Mouse (Mus musculus): ENCODE measurements around the gene Zbp1. TPM values are rescaled to one million over a fixed set of nuclear protein-coding genes. Genes with fewer than 3 reads are reported as not detected.

The Zbp1 gene
- polyA plus RNA-seq, 1 experiment, result 0.08 TPM

- peak; percentile 88 for TF ChIP-seq MYOD1 (IDR thresholded peaks at IDR 0.05; ENCODE audit: control insufficient read depth, insufficient read length, low read depth)
- peak; percentile 95 for TF ChIP-seq FOSL1 (IDR thresholded peaks at IDR 0.05; ENCODE audit: insufficient read depth, low read length, poor library complexity, severe bottlenecking)
- no peak for TF ChIP-seq CTCF (IDR thresholded peaks at IDR 0.05; ENCODE audit: control insufficient read depth, insufficient read depth, insufficient read length)
- TF ChIP-seq MAX (IDR thresholded peaks at IDR 0.05), result peak; percentile 95
- Histone ChIP-seq H3K27me3 (ENCODE audit: control insufficient read depth, insufficient read depth, insufficient read length) (no peaks in the 10 kb centered on the region), H3K79me3 (ENCODE audit: low read depth) (peaks cover 76% of the 10 kb centered on the region), H3K79me2 (ENCODE audit: control insufficient read depth, insufficient read depth) (peaks cover 96% of the 10 kb centered on the region), H3K4me3 (ENCODE audit: insufficient read depth, poor library complexity, severe bottlenecking) (no peak overlapping the region), H3ac (ENCODE audit: control insufficient read depth, insufficient read length, low read depth) (no peak overlapping the region), H3K36me3 (ENCODE audit: control insufficient read depth, insufficient read depth) (peaks cover 22% of the 10 kb centered on the region)
Observed at GRCm38 (mm10) chr2:173263636-173264330, 45.1 kb upstream of the Zbp1 start.

GRCm38 (mm10) chr2:173261497-173261896 is 42.8 kb upstream of the Zbp1 start:
- Histone ChIP-seq H3K4me3 (ENCODE audit: insufficient read depth, poor library complexity, severe bottlenecking) (no peak overlapping the region), H3K27me3 (ENCODE audit: control insufficient read depth, insufficient read depth, insufficient read length) (no peaks in the 10 kb centered on the region), H3K79me2 (ENCODE audit: control insufficient read depth, insufficient read depth) (peaks cover 96% of the 10 kb centered on the region), H3K36me3 (ENCODE audit: control insufficient read depth, insufficient read depth) (peaks cover 21% of the 10 kb centered on the region), H3K79me3 (ENCODE audit: low read depth) (peaks cover 77% of the 10 kb centered on the region), H3ac (ENCODE audit: control insufficient read depth, insufficient read length, low read depth) (no peak overlapping the region)
- TF ChIP-seq USF1 (IDR thresholded peaks at IDR 0.05; ENCODE audit: low read depth) (no peak), FOSL1 (IDR thresholded peaks at IDR 0.05; ENCODE audit: insufficient read depth, low read length, poor library complexity, severe bottlenecking) (peak; percentile 39), CTCF (IDR thresholded peaks at IDR 0.05; ENCODE audit: control insufficient read depth, insufficient read depth, insufficient read length) (no peak), MYOD1 (IDR thresholded peaks at IDR 0.05; ENCODE audit: control insufficient read depth, insufficient read length, low read depth) (peak; percentile 62), MAX (IDR thresholded peaks at IDR 0.05) (peak; percentile 66), CEBPB (IDR thresholded peaks at IDR 0.05; ENCODE audit: low read depth) (no peak)

- Histone ChIP-seq H3ac (ENCODE audit: control insufficient read depth, insufficient read length, low read depth) (peak overlapping the region; percentile 10), H3K4me3 (ENCODE audit: insufficient read depth, poor library complexity, severe bottlenecking) (no peak overlapping the region), H3K79me2 (ENCODE audit: control insufficient read depth, insufficient read depth) (peaks cover 100% of the 10 kb centered on the region), H3K36me3 (ENCODE audit: control insufficient read depth, insufficient read depth) (peaks cover 29% of the 10 kb centered on the region), H3K79me3 (ENCODE audit: low read depth) (peaks cover 92% of the 10 kb centered on the region), H3K27me3 (ENCODE audit: control insufficient read depth, insufficient read depth, insufficient read length) (no peaks in the 10 kb centered on the region)
- peak; percentile 45 for TF ChIP-seq MAX (IDR thresholded peaks at IDR 0.05)
- TF ChIP-seq CEBPB (IDR thresholded peaks at IDR 0.05; ENCODE audit: low read depth), result no peak
- TF ChIP-seq MYOG (IDR thresholded peaks at IDR 0.05; ENCODE audit: control insufficient read depth, extremely low read depth, insufficient read length), result no peak
- TF ChIP-seq MYOD1 (IDR thresholded peaks at IDR 0.05; ENCODE audit: control insufficient read depth, insufficient read length, low read depth), result no peak
- no peak for TF ChIP-seq FOSL1 (IDR thresholded peaks at IDR 0.05; ENCODE audit: insufficient read depth, low read length, poor library complexity, severe bottlenecking)
- no peak for TF ChIP-seq CTCF (IDR thresholded peaks at IDR 0.05; ENCODE audit: control insufficient read depth, insufficient read depth, insufficient read length)
- peak; percentile 85 for TF ChIP-seq USF1 (IDR thresholded peaks at IDR 0.05; ENCODE audit: low read depth)
Observed at GRCm38 (mm10) chr2:173258459-173259091, 39.9 kb upstream of the Zbp1 start.

- Histone ChIP-seq H3K79me2 (ENCODE audit: control insufficient read depth, insufficient read depth) (peaks cover 100% of the 10 kb centered on the region), H3K79me3 (ENCODE audit: low read depth) (peaks cover 93% of the 10 kb centered on the region), H3ac (ENCODE audit: control insufficient read depth, insufficient read length, low read depth) (peak overlapping the region; percentile 4), H3K4me3 (ENCODE audit: insufficient read depth, poor library complexity, severe bottlenecking) (no peak overlapping the region), H3K27me3 (ENCODE audit: control insufficient read depth, insufficient read depth, insufficient read length) (no peaks in the 10 kb centered on the region), H3K36me3 (ENCODE audit: control insufficient read depth, insufficient read depth) (peaks cover 29% of the 10 kb centered on the region)
- TF ChIP-seq MAX (IDR thresholded peaks at IDR 0.05), result no peak
- TF ChIP-seq USF1 (IDR thresholded peaks at IDR 0.05; ENCODE audit: low read depth), result no peak
- TF ChIP-seq MYOD1 (IDR thresholded peaks at IDR 0.05; ENCODE audit: control insufficient read depth, insufficient read length, low read depth), result peak; percentile 38
- TF ChIP-seq FOSL1 (IDR thresholded peaks at IDR 0.05; ENCODE audit: insufficient read depth, low read length, poor library complexity, severe bottlenecking), result no peak
- TF ChIP-seq CTCF (IDR thresholded peaks at IDR 0.05; ENCODE audit: control insufficient read depth, insufficient read depth, insufficient read length), result no peak
- no peak for TF ChIP-seq MYOG (IDR thresholded peaks at IDR 0.05; ENCODE audit: control insufficient read depth, extremely low read depth, insufficient read length)
Observed at GRCm38 (mm10) chr2:173257610-173258009, 38.9 kb upstream of the Zbp1 start.

- peaks cover 93% of the 10 kb centered on the region for H3K79me3 ChIP-seq (ENCODE audit: low read depth)
- H3ac ChIP-seq (ENCODE audit: control insufficient read depth, insufficient read length, low read depth), result no peak overlapping the region
- H3K79me2 ChIP-seq (ENCODE audit: control insufficient read depth, insufficient read depth), result peaks cover 100% of the 10 kb centered on the region
- H3K27me3 ChIP-seq (ENCODE audit: control insufficient read depth, insufficient read depth, insufficient read length), result no peaks in the 10 kb centered on the region
- H3K36me3 ChIP-seq (ENCODE audit: control insufficient read depth, insufficient read depth), result peaks cover 34% of the 10 kb centered on the region
- H3K4me3 ChIP-seq (ENCODE audit: insufficient read depth, poor library complexity, severe bottlenecking), result no peak overlapping the region
- no peak for TF ChIP-seq USF1 (IDR thresholded peaks at IDR 0.05; ENCODE audit: low read depth)
- no peak for TF ChIP-seq CEBPB (IDR thresholded peaks at IDR 0.05; ENCODE audit: low read depth)
- no peak for TF ChIP-seq MYOG (IDR thresholded peaks at IDR 0.05; ENCODE audit: control insufficient read depth, extremely low read depth, insufficient read length)
- no peak for TF ChIP-seq MYOD1 (IDR thresholded peaks at IDR 0.05; ENCODE audit: control insufficient read depth, insufficient read length, low read depth)
- TF ChIP-seq CTCF (IDR thresholded peaks at IDR 0.05; ENCODE audit: control insufficient read depth, insufficient read depth, insufficient read length), result no peak
- TF ChIP-seq FOSL1 (IDR thresholded peaks at IDR 0.05; ENCODE audit: insufficient read depth, low read length, poor library complexity, severe bottlenecking), result no peak
- TF ChIP-seq MAX (IDR thresholded peaks at IDR 0.05), result no peak
Observed at GRCm38 (mm10) chr2:173256552-173256949, 37.8 kb upstream of the Zbp1 start.

Measured in C2C12 (cell line).